Mouse (Mus musculus) heart, embryonic 12.5 days (tissue): ENCODE measurements at regions not wholly inside any gene's neighbourhood (a gene's known extent, or its start where the extent isn't known, plus 50 kb on each side); places are given as distances from the start of the nearest gene placed in this dataset.
A peak's percentile ranks its signal among the peaks of the same experiment; 100 is the strongest.
"Not testable (repeated sequence)": the region's sequence is repeated elsewhere in the genome, so short reads cannot be mapped to it uniquely, and the experiment has no call there.

Experiments
- ATAC-seq: fragments of 200-750 bp; cut with Nextera tagmentation; 2 replicates; pipeline ENCODE4 v1.8.0; 2017; ENCODE audit warnings: moderate TSS enrichment, moderate library complexity; ENCODE audit not compliant: insufficient number of reproducible peaks, low FRiP score
- H3K27ac ChIP-seq: fragments of 300-500 bp; sonication (generic); 2 replicates; pipeline ENCODE4 v1.5.1; 2016; ENCODE audit warnings: mild to moderate bottlenecking, moderate library complexity; ENCODE audit not compliant: poor library complexity, severe bottlenecking
- H3K27me3 ChIP-seq: fragments of 300-500 bp; sonication (generic); replicated peaks from 2 replicates; pipeline ENCODE4 v1.6.1; 2016; ENCODE audit warnings: mild to moderate bottlenecking, moderate library complexity
- H3K36me3 ChIP-seq: fragments of 300-500 bp; sonication (generic); 2 replicates; pipeline ENCODE4 v1.6.1; 2016; ENCODE audit warnings: mild to moderate bottlenecking, moderate library complexity
- H3K4me1 ChIP-seq: fragments of 300-500 bp; sonication (generic); replicated peaks from 2 replicates; pipeline ENCODE4 v1.6.1; 2016; ENCODE audit warnings: mild to moderate bottlenecking
- H3K4me2 ChIP-seq: fragments of 300-500 bp; sonication (generic); 2 replicates; pipeline ENCODE4 v1.6.1; 2016; ENCODE audit warnings: mild to moderate bottlenecking, moderate library complexity
- H3K4me3 ChIP-seq: fragments of 300-500 bp; sonication (generic); 2 replicates; pipeline ENCODE4 v1.5.1; 2016; ENCODE audit warnings: mild to moderate bottlenecking
- H3K9ac ChIP-seq: fragments of 300-500 bp; sonication (generic); 2 replicates; pipeline ENCODE4 v1.6.1; 2016; ENCODE audit warnings: mild to moderate bottlenecking, moderate library complexity
- H3K9me3 ChIP-seq: fragments of 300-500 bp; sonication (generic); replicated peaks from 2 replicates; pipeline ENCODE4 v1.6.1; 2016; ENCODE audit warnings: mild to moderate bottlenecking, moderate library complexity
- WGBS: fragments of 180-500 bp; shearing (Covaris S2); methylation state at CpG from one replicate; pipeline ENCODE4 v1.1.7; 2016; 5-methylcytosine and 5-hydroxymethylcytosine counted together

GRCm38 (mm10) chr8:115974706-115975105 is 267.1 kb upstream of the Maf start:
- Histone ChIP-seq H3K4me3 (no peak overlapping the region), H3K27me3 (no peaks in the 10 kb centered on the region), H3K4me1 (0 out of 2 replicates have a peak, but pooled peaks cover 3% of the 10 kb centered on the region), H3K4me2 (no peak overlapping the region), H3K36me3 (no peaks in the 10 kb centered on the region), H3K9me3 (no peaks in the 10 kb centered on the region), H3K9ac (no peak overlapping the region), H3K27ac (no peak overlapping the region)
- no peak for ATAC-seq
- WGBS, result 36% methylated on average over 2 of the region's 2 CpGs

- WGBS, result 87% methylated on average over 2 of the region's 2 CpGs
- not testable (repeated sequence) for H3K9ac ChIP-seq, H3K27ac ChIP-seq, H3K4me1 ChIP-seq, H3K4me3 ChIP-seq, H3K9me3 ChIP-seq, ATAC-seq, H3K4me2 ChIP-seq, H3K36me3 ChIP-seq, H3K27me3 ChIP-seq
These were observed 263.8 kb upstream of the Maf start for GRCm38 (mm10) chr8:115971351-115971750.

DNA sequence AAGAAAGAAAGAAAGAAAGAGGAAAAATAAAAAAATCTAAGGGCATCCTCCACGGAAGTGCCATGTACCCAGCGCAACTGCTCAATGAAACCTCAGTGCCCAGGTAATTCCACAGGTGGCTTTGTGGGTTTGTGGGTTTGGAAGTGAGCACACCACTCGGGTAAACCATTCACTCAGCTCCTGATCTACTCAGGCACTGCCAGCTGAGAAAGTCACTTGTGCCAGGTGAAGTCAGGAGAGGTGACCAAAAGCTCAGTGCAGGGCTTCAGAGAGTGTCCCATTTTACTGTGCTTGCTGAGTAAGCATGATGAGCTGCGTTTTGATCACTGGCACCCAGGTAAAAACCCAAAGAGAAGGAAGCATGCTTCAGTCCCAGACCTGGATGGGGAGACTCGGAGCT is 260.5 kb upstream of the Maf start:
- WGBS, result 76% methylated on average over 5 of the region's 5 CpGs
- H3K4me1 ChIP-seq, result no peaks in the 10 kb centered on the region
- H3K27ac ChIP-seq, result no peak overlapping the region
- no peaks in the 10 kb centered on the region for H3K27me3 ChIP-seq
- H3K4me2 ChIP-seq, result no peak overlapping the region
- ATAC-seq, result no peak
- H3K9ac ChIP-seq, result no peak overlapping the region
- H3K36me3 ChIP-seq, result no peaks in the 10 kb centered on the region
- H3K9me3 ChIP-seq, result no peaks in the 10 kb centered on the region
- H3K4me3 ChIP-seq, result no peak overlapping the region

DNA sequence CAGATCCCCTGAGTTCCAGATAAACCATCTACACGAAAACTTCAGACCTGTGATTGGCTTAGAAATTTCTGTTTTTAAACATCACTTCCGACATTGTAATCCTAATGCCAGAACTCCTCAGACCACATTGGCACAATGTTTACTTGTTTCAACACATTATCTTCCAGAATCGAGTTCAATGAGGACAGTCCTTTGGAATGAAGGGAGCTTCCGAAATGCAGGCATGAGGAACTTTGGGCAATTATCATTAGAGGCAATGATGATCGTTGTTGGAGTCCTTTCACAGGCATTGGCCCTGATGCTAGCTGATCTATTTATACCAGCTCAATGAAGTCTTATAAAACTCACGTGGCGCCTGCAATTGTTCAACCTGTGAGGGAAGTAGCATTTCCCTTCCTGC is 258.4 kb upstream of the Maf start:
- ATAC-seq, result no peak
- H3K27ac ChIP-seq, result no peak overlapping the region
- H3K4me1 ChIP-seq, result no peaks in the 10 kb centered on the region
- WGBS, result 76% methylated on average over 7 of the region's 7 CpGs
- no peak overlapping the region for H3K4me2 ChIP-seq
- no peak overlapping the region for H3K9ac ChIP-seq
- no peaks in the 10 kb centered on the region for H3K27me3 ChIP-seq
- no peak overlapping the region for H3K4me3 ChIP-seq
- H3K36me3 ChIP-seq, result no peaks in the 10 kb centered on the region
- no peaks in the 10 kb centered on the region for H3K9me3 ChIP-seq

- 80% methylated on average over 5 of the region's 5 CpGs for WGBS
- no peaks in the 10 kb centered on the region for H3K4me1 ChIP-seq
- H3K27ac ChIP-seq, result no peak overlapping the region
- H3K9me3 ChIP-seq, result no peaks in the 10 kb centered on the region
- H3K9ac ChIP-seq, result no peak overlapping the region
- no peak for ATAC-seq
- no peaks in the 10 kb centered on the region for H3K36me3 ChIP-seq
- H3K4me3 ChIP-seq, result no peak overlapping the region
- no peak overlapping the region for H3K4me2 ChIP-seq
- H3K27me3 ChIP-seq, result no peaks in the 10 kb centered on the region
These were observed 247.8 kb upstream of the Maf start for GRCm38 (mm10) chr8:115955371-115955770.

- ATAC-seq, result no peak
These were observed 246.3 kb upstream of the Maf start for GRCm38 (mm10) chr8:115953783-115954470.

GRCm38 (mm10) chr8:115952496-115952895 is 244.9 kb upstream of the Maf start:
- H3K4me1 ChIP-seq, result no peaks in the 10 kb centered on the region
- 69% methylated on average over 1 of the region's 1 CpGs for WGBS
- no peak overlapping the region for H3K4me2 ChIP-seq
- H3K27ac ChIP-seq, result no peak overlapping the region
- no peaks in the 10 kb centered on the region for H3K9me3 ChIP-seq
- H3K9ac ChIP-seq, result no peak overlapping the region
- no peaks in the 10 kb centered on the region for H3K36me3 ChIP-seq
- H3K4me3 ChIP-seq, result no peak overlapping the region
- ATAC-seq, result no peak
- H3K27me3 ChIP-seq, result no peaks in the 10 kb centered on the region

More at GRCm38 (mm10) chr8:115953783-115954470, 246.3 kb upstream of the Maf start:
- Histone ChIP-seq H3K36me3 (no peaks in the 10 kb centered on the region), H3K9ac (no peak overlapping the region), H3K9me3 (no peaks in the 10 kb centered on the region), H3K4me2 (no peak overlapping the region), H3K4me3 (no peak overlapping the region), H3K27me3 (no peaks in the 10 kb centered on the region), H3K27ac (no peak overlapping the region), H3K4me1 (no peaks in the 10 kb centered on the region)
- 72% methylated on average over 7 of the region's 7 CpGs for WGBS

DNA sequence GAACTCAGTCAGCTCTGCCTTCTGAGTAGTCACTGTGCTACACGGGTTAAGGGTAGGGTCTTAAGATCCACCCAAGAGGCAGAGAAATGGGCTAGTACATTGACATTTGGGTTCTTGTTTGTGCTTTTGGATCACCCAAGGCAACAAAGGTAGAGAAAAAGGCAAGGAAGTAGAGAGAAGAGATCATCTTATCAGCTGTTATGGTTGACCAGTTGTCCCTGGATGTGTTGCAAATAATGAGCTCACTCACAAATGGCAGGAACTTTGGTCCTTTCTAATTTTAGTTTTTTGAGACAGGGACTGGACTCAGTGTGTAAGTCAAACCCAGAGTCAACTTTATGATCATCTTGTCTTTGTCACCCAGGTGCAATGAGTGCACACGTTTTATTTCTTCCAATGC is 241.3 kb upstream of the Maf start:
- no peaks in the 10 kb centered on the region for H3K4me1 ChIP-seq
- H3K36me3 ChIP-seq, result no peaks in the 10 kb centered on the region
- no peak overlapping the region for H3K27ac ChIP-seq
- H3K4me3 ChIP-seq, result no peak overlapping the region
- WGBS, result 73% methylated on average over 2 of the region's 2 CpGs
- H3K27me3 ChIP-seq, result no peaks in the 10 kb centered on the region
- ATAC-seq, result no peak
- no peak overlapping the region for H3K9ac ChIP-seq
- no peaks in the 10 kb centered on the region for H3K9me3 ChIP-seq
- no peak overlapping the region for H3K4me2 ChIP-seq

GRCm38 (mm10) chr8:115948036-115948435 is 240.4 kb upstream of the Maf start:
- Histone ChIP-seq H3K27me3 (no peaks in the 10 kb centered on the region), H3K36me3 (no peaks in the 10 kb centered on the region), H3K4me1 (no peaks in the 10 kb centered on the region), H3K4me2 (no peak overlapping the region), H3K9me3 (no peaks in the 10 kb centered on the region), H3K4me3 (no peak overlapping the region), H3K27ac (no peak overlapping the region), H3K9ac (no peak overlapping the region)
- WGBS, result 78% methylated on average over 2 of the region's 2 CpGs
- ATAC-seq, result no peak

DNA sequence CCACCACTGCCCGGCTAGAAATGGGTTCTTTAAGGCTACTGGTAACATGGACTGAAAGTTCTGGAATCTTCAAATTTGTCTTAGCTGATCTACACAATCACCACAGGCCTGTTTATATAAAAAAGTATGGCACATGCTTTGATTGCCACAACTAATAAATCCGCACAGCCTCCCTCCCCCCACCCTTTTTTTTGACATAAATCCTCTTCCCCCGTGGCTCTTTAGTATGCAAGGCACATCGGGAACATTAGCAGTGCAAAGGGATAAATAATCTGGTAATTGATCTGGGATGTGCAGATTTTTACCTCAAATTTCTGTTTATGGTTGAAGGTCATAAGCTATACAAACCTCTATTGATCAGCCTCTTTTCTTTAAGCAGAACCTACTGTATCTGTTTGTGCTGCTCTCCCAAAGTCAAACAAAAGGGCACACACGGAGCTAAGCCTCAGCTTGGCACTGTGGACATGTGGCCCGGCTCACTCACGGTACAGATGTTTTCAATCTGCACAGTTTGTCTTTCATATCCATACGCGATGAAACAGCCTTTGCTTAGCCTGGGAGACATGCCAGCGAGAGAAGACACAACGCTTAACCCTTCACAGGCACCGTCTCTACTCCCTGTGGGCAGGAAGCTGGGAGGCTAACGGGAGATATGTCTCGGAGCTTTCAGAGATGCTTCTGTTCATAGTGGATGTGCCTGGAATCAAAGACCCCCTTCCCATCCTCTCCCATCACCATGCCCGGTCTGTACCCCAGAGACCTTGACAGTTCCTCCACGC is 235.3 kb upstream of the Maf start:
- no peaks in the 10 kb centered on the region for H3K36me3 ChIP-seq
- H3K4me3 ChIP-seq, result no peak overlapping the region
- peak overlapping the region; percentile 30; the same call in 1 of the 2 replicates for H3K4me2 ChIP-seq
- no peak for ATAC-seq
- H3K9me3 ChIP-seq, result no peaks in the 10 kb centered on the region
- H3K27ac ChIP-seq, result no peak overlapping the region
- 53% methylated on average over 16 of the region's 16 CpGs for WGBS
- H3K27me3 ChIP-seq, result no peaks in the 10 kb centered on the region
- no peak overlapping the region for H3K9ac ChIP-seq
- no peaks in the 10 kb centered on the region for H3K4me1 ChIP-seq

- Histone ChIP-seq H3K36me3 (no peaks in the 10 kb centered on the region), H3K4me3 (no peak overlapping the region), H3K4me1 (no peaks in the 10 kb centered on the region), H3K27me3 (no peaks in the 10 kb centered on the region; the same call in 1 of the 2 replicates), H3K9me3 (no peaks in the 10 kb centered on the region), H3K4me2 (no peak overlapping the region), H3K27ac (no peak overlapping the region), H3K9ac (no peak overlapping the region)
- WGBS, result 72% methylated on average over 8 of the region's 8 CpGs
- no peak for ATAC-seq
These were observed 222.0 kb upstream of the Maf start for GRCm38 (mm10) chr8:115929472-115930210.
